Mouse (Mus musculus): ENCODE measurements around the gene Psmd9. TPM values are rescaled to one million over a fixed set of nuclear protein-coding genes. Genes with fewer than 3 reads are reported as not detected.

Gene Psmd9
- total RNA-seq, 2 experiments from 2014 or later: 13.3 to 16.9 TPM

- no peak for TF ChIP-seq CTCF (IDR thresholded peaks at IDR 0.05)
- peak; percentile 42 for DNase-seq
- Histone ChIP-seq H3K27ac (peak overlapping the region; percentile 98), H3K4me3 (peak overlapping the region; percentile 88)
- intact Hi-C loops (cut with DNase I): no loop called here
Observed at GRCm38 (mm10) chr5:123139722-123140627, 29.2 kb upstream of the Psmd9 start.

GRCm38 (mm10) chr5:123140694-123141554 is 28.3 kb upstream of the Psmd9 start:
- H3K27ac ChIP-seq: peak overlapping the region; percentile 98
- intact Hi-C loops (cut with DNase I): no loop called here
- peak; percentile 94 for DNase-seq
- no peak for TF ChIP-seq CTCF (IDR thresholded peaks at IDR 0.05)
- H3K4me3 ChIP-seq: peak overlapping the region; percentile 88

GRCm38 (mm10) chr5:123141555-123142160 is 27.6 kb upstream of the Psmd9 start:
- TF ChIP-seq CTCF (IDR thresholded peaks at IDR 0.05): no peak
- DNase-seq: peak; percentile 70
- intact Hi-C loops (cut with DNase I): no loop called here
- Histone ChIP-seq H3K27ac (peak overlapping the region; percentile 98), H3K4me3 (peak overlapping the region; percentile 88)

GRCm38 (mm10) chr5:123142161-123143157 is 26.8 kb upstream of the Psmd9 start, which contains the start of gene Setd1b:
Gene Setd1b (plus strand): TSS chr5:123142193.
- TF ChIP-seq CTCF (IDR thresholded peaks at IDR 0.05): no peak
- H3K4me3 ChIP-seq: peak within 1 kb of the TSS; percentile 88
- H3K27ac ChIP-seq: peak within 1 kb of the TSS; percentile 98
- intact Hi-C loops (cut with DNase I): no loop called here
- peak; percentile 80 for DNase-seq

- peak; percentile 35 for DNase-seq
- H3K4me3 ChIP-seq: peak overlapping the region; percentile 88
- intact Hi-C loops (cut with DNase I): no loop called here
- no peak for TF ChIP-seq CTCF (IDR thresholded peaks at IDR 0.05)
- peak overlapping the region; percentile 98 for H3K27ac ChIP-seq
Observed at GRCm38 (mm10) chr5:123143251-123143970, 25.8 kb upstream of the Psmd9 start.

- intact Hi-C loops (cut with DNase I): no loop called here
- peak; percentile 29 for DNase-seq
- Histone ChIP-seq H3K4me3 (peak overlapping the region; percentile 88), H3K27ac (peak overlapping the region; percentile 98)
- TF ChIP-seq CTCF (IDR thresholded peaks at IDR 0.05): no peak
Observed at GRCm38 (mm10) chr5:123143971-123144745, 25.1 kb upstream of the Psmd9 start.

GRCm38 (mm10) chr5:123144746-123145590 is 24.2 kb upstream of the Psmd9 start:
- no peak for TF ChIP-seq CTCF (IDR thresholded peaks at IDR 0.05)
- peak overlapping the region; percentile 88 for H3K4me3 ChIP-seq
- DNase-seq: no peak
- intact Hi-C loops (cut with DNase I): no loop called here
- peak overlapping the region; percentile 98 for H3K27ac ChIP-seq

GRCm38 (mm10) chr5:123146357-123146756 is 22.9 kb upstream of the Psmd9 start:
- DNase-seq: no peak
- no peak overlapping the region for H3K27ac ChIP-seq
- intact Hi-C loops (cut with DNase I): no loop called here
- no peak overlapping the region for H3K4me3 ChIP-seq
- no peak for TF ChIP-seq CTCF (IDR thresholded peaks at IDR 0.05)

- DNase-seq: no peak
- Histone ChIP-seq H3K27ac (no peak overlapping the region), H3K4me3 (no peak overlapping the region)
- no peak for TF ChIP-seq CTCF (IDR thresholded peaks at IDR 0.05)
- intact Hi-C loops (cut with DNase I): no loop called here
Observed at GRCm38 (mm10) chr5:123147569-123147968, 21.6 kb upstream of the Psmd9 start.
